8 mouse cellular contexts compared by ENCODE assay signal in the genomic region with DNA sequence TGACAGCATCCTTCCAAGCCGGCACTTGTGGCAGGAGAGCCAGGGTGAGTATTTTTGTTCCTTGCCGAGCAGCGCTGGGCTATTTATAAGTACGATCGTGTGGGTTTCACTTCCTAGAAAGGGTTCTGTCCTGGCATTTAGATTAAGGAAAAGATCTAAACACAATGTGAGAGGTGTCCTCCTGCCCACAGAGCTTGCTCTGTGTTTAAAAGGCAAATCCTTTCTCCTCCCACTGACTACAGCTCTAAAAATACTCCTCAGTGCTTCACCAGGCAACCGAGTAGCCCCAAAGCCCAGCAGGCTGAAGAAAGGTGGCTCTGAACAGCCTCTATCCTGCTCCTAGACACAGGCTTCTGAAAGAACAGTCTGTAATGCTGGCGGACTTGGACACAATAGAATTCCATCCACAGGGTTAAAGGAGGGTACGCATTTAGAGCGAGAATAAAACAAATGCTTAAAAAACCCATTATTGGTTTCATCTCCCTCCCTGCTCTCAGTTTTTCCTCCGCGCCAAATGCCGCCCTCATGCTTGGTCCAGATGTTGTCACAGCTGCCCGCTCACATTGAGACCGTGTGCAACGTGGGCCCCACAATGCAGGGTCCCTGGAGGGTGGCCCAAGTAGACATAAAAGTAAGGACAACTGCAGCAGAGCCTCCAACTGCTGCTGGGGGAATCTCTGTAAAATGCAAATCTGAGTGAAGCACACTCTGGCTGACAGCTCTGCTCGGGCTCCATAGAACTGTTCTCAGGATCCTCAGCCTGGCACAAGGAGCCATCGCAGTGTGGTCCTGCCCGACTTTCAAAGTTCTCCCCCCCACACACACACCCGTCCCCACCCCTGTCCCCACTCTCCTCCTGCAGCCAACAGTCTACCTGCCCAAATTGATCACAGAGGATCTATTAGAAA.
DNase-seq lines count a peak whose midpoint lies in the region; ATAC-seq and TF ChIP-seq lines count a peak whose summit lies in the region.

No protein-coding gene starts in this region.

- no peak for TF ChIP-seq CTCF in left cerebral cortex, adult 2 months (IDR thresholded peaks at IDR 0.05)

- peaks cover 51% of the 10 kb centered on the region for H3K4me1 ChIP-seq in forebrain, embryonic 13.5 days
- peaks cover 84% of the 10 kb centered on the region for H3K4me1 ChIP-seq in neural tube, embryonic 13.5 days (replicated peaks)

- no peak overlapping the region for H3K27ac ChIP-seq in forebrain, embryonic 13.5 days
- H3K27ac ChIP-seq in left cerebral cortex, adult 2 months, result no peak overlapping the region
- peak overlapping the region; percentile 81 for H3K27ac ChIP-seq in neural tube, embryonic 13.5 days (replicated peaks)

- no peaks in the 10 kb centered on the region for H3K9me3 ChIP-seq in forebrain, embryonic 13.5 days (replicated peaks)
- H3K9me3 ChIP-seq in neural tube, embryonic 13.5 days, result no peaks in the 10 kb centered on the region

- peaks cover 80% of the 10 kb centered on the region for H3K27me3 ChIP-seq in forebrain, embryonic 13.5 days
- H3K27me3 ChIP-seq in neural tube, embryonic 13.5 days, result peaks cover 18% of the 10 kb centered on the region

- DNase-seq in left cerebral cortex, adult 18-20 months (ENCODE audit: low spot score in 2 of 2), result peak; percentile 6 to 39
- no peak for DNase-seq in left cerebral cortex, postnatal 4 days
- peak; percentile 14 to 25 for DNase-seq in left cerebral cortex, adult 2 months (ENCODE audit: extremely low spot score in 1 of 2, low spot score in 2 of 2)
- no peak for DNase-seq in thymus, postnatal 14 days
- no peak for DNase-seq in kidney, postnatal 25 days
- no peak for DNase-seq in urinary bladder, postnatal 4 days (ENCODE audit: low spot score in 2 of 2)

- no peaks in the 10 kb centered on the region for H3K36me3 ChIP-seq in forebrain, embryonic 13.5 days (ENCODE audit: poor library complexity, severe bottlenecking)
- no peaks in the 10 kb centered on the region for H3K36me3 ChIP-seq in neural tube, embryonic 13.5 days

- no peak for ATAC-seq in forebrain, embryonic 13.5 days
- ATAC-seq in neural tube, embryonic 13.5 days (ENCODE audit: low read depth), result 0 out of 2 replicates have a peak, but pooled peaks have one; percentile 44

- intact Hi-C loops in left cerebral cortex, postnatal 4 days (cut with DNase I), result no loop called here
- intact Hi-C loops in left cerebral cortex, adult 2 months (cut with DNase I), result loop anchor here (10.0 kb wide), 1 partner anchor 338 kb away; no protein-coding TSS in a partner anchor

- H3K9ac ChIP-seq in forebrain, embryonic 13.5 days, result no peak overlapping the region
- H3K9ac ChIP-seq in neural tube, embryonic 13.5 days, result peak overlapping the region; percentile 50

- H3K4me3 ChIP-seq in forebrain, embryonic 13.5 days, result no peak overlapping the region
- peak overlapping the region; percentile 27 for H3K4me3 ChIP-seq in left cerebral cortex, adult 2 months
- H3K4me3 ChIP-seq in neural tube, embryonic 13.5 days, result no peak overlapping the region; the same call in 1 of the 2 replicates

- 27% methylated on average over 19 of the region's 19 CpGs for WGBS in forebrain, embryonic 13.5 days
- 17% methylated on average over 19 of the region's 19 CpGs for WGBS in neural tube, embryonic 13.5 days

- peak overlapping the region; percentile 36 for H3K4me2 ChIP-seq in forebrain, embryonic 13.5 days
- H3K4me2 ChIP-seq in neural tube, embryonic 13.5 days, result peak overlapping the region; percentile 36

Comparison
In these comparisons a context has a peak if more than half of its experiments do, and no peak if none do; other contexts are left out.
1. DNase-seq: peak in left cerebral cortex, adult 18-20 months (2 of 2) and left cerebral cortex, adult 2 months (2 of 2); none in left cerebral cortex, postnatal 4 days (single experiment), thymus, postnatal 14 days (single experiment), kidney, postnatal 25 days (0 of 2) and urinary bladder, postnatal 4 days (0 of 2).